Mouse (Mus musculus) E14TG2a.4 (cell line): ENCODE results near the gene Rorc.

Source experiments
- H3K27me3 ChIP-seq: 2 replicates; pipeline ENCODE4 v1.6.1; 2014; ENCODE audit warnings: low read length, control low read depth; ENCODE audit not compliant: insufficient read depth
- H3K36me3 ChIP-seq: 2 replicates; pipeline ENCODE4 v1.6.1; 2014; ENCODE audit warnings: low read length, control low read depth; ENCODE audit not compliant: insufficient read depth
- H3K4me1 ChIP-seq: replicated peaks from 2 replicates; pipeline ENCODE4 v1.6.1; 2014; ENCODE audit warnings: low read depth, low read length, control low read depth
- H3K4me3 ChIP-seq: replicated peaks from 2 replicates; pipeline ENCODE4 v1.5.1; 2014; ENCODE audit warnings: mild to moderate bottlenecking, low read length
- H3K9me3 ChIP-seq: 2 replicates; pipeline ENCODE4 v1.6.1; 2014; ENCODE audit warnings: low read length, control low read depth
- CTCF ChIP-seq: conservative IDR thresholded peaks from 2 replicates; pipeline ENCODE4 v1.5.1; 2014; ENCODE audit warnings: low read length
- NANOG ChIP-seq: IDR thresholded peaks from 2 replicates; pipeline ENCODE4 v1.6.1; 2014; ENCODE audit warnings: borderline replicate concordance, low read length, mixed read lengths
- POU5F1 ChIP-seq: IDR thresholded peaks from 2 replicates; pipeline ENCODE4 v1.6.1; 2014; ENCODE audit warnings: low read length, borderline replicate concordance

Rorc gene

GRCm38 (mm10) chr3:94413031-94413679, 40.6 kb downstream of the Rorc start, which contains the start of gene Tdrkh:
Tdrkh (plus strand) TSS chr3:94413273.
- H3K9me3 ChIP-seq: peaks cover 20% of the 10 kb centered on the region
- peaks cover 6% of the 10 kb centered on the region; the same call in 1 of the 2 replicates for H3K4me1 ChIP-seq
- TF ChIP-seq CTCF (no peak), NANOG (no peak), POU5F1 (no peak)
- peaks cover 37% of the 10 kb centered on the region for H3K27me3 ChIP-seq
- no peaks in the 10 kb centered on the region for H3K36me3 ChIP-seq
- H3K4me3 ChIP-seq: peak within 1 kb of the TSS; percentile 69

GRCm38 (mm10) chr3:94430980-94431379, 58.4 kb downstream of the Rorc start:
- H3K27me3 ChIP-seq: peaks cover 11% of the 10 kb centered on the region; the same call in 1 of the 2 replicates
- no peak overlapping the region for H3K4me3 ChIP-seq
- no peaks in the 10 kb centered on the region for H3K9me3 ChIP-seq
- no peak for TF ChIP-seq CTCF
- TF ChIP-seq POU5F1: no peak
- no peak for TF ChIP-seq NANOG
- no peaks in the 10 kb centered on the region for H3K36me3 ChIP-seq
- H3K4me1 ChIP-seq: no peaks in the 10 kb centered on the region

GRCm38 (mm10) chr3:94434305-94434704, 61.7 kb downstream of the Rorc start:
- H3K9me3 ChIP-seq: no peaks in the 10 kb centered on the region
- H3K4me3 ChIP-seq: no peak overlapping the region
- no peaks in the 10 kb centered on the region for H3K4me1 ChIP-seq
- TF ChIP-seq NANOG (no peak), CTCF (no peak), POU5F1 (no peak)
- 0 out of 2 replicates have a peak, but pooled peaks cover 5% of the 10 kb centered on the region for H3K27me3 ChIP-seq
- no peaks in the 10 kb centered on the region for H3K36me3 ChIP-seq

- peaks cover 14% of the 10 kb centered on the region for H3K27me3 ChIP-seq
- H3K9me3 ChIP-seq: no peaks in the 10 kb centered on the region
- H3K4me1 ChIP-seq: no peaks in the 10 kb centered on the region
- TF ChIP-seq NANOG (no peak), POU5F1 (no peak), CTCF (no peak)
- no peak overlapping the region for H3K4me3 ChIP-seq
- H3K36me3 ChIP-seq: no peaks in the 10 kb centered on the region
Measured at GRCm38 (mm10) chr3:94436420-94436819, 63.8 kb downstream of the Rorc start.

- Histone ChIP-seq H3K4me1 (peaks cover 10% of the 10 kb centered on the region), H3K9me3 (no peaks in the 10 kb centered on the region), H3K4me3 (no peak overlapping the region), H3K36me3 (peaks cover 19% of the 10 kb centered on the region), H3K27me3 (peaks cover 9% of the 10 kb centered on the region)
- peak; percentile 37 for TF ChIP-seq CTCF
- TF ChIP-seq NANOG: no peak
- no peak for TF ChIP-seq POU5F1
Measured at GRCm38 (mm10) chr3:94441182-94441581, 68.6 kb downstream of the Rorc start.

GRCm38 (mm10) chr3:94442951-94443596, 70.5 kb downstream of the Rorc start, which contains the start of gene Mrpl9:
Mrpl9 (plus strand) TSS chr3:94443318.
- Histone ChIP-seq H3K9me3 (no peaks in the 10 kb centered on the region), H3K4me3 (peak within 1 kb of the TSS; percentile 100), H3K27me3 (peaks cover 9% of the 10 kb centered on the region), H3K4me1 (peaks cover 10% of the 10 kb centered on the region), H3K36me3 (peaks cover 38% of the 10 kb centered on the region)
- TF ChIP-seq NANOG: no peak

GRCm38 (mm10) chr3:94443597-94443964, 71.0 kb downstream of the Rorc start, which contains the start of gene Oaz3:
Oaz3 (minus strand) TSS chr3:94443915.
- no peaks in the 10 kb centered on the region for H3K9me3 ChIP-seq
- peak within 1 kb of the TSS; percentile 100 for H3K4me3 ChIP-seq
- H3K36me3 ChIP-seq: peaks cover 42% of the 10 kb centered on the region
- TF ChIP-seq NANOG (no peak), CTCF (no peak), POU5F1 (no peak)
- H3K27me3 ChIP-seq: peaks cover 9% of the 10 kb centered on the region
- peaks cover 10% of the 10 kb centered on the region for H3K4me1 ChIP-seq
